Mouse (Mus musculus): Measurements from ENCODE around the gene Gcgr. TPM values are rescaled to one million over a fixed set of nuclear protein-coding genes. Genes with fewer than 3 reads are reported as not detected.

Gene Gcgr
- total and polyA plus RNA-seq, 3 experiments: 0.09 to 0.20 (median 0.13) TPM

- in situ Hi-C loops (cut with MboI; ENCODE audit: low pct_ligation_motif_present, low pct_unique_long_range_greater_than_20kb, low sequenced_read_pairs) (loop anchor here (5.0 kb wide), 1 partner anchor 73 kb away; no protein-coding TSS in a partner anchor), dilution Hi-C loops (cut with MboI; ENCODE audit: extremely low pct_ligation_motif_present, extremely low pct_unique_long_range_greater_than_20kb, low sequenced_read_pairs) (no loop called here)
- H3K27ac ChIP-seq (ENCODE audit: insufficient read depth, low read depth): no peak overlapping the region
- H3K79me2 ChIP-seq (replicated peaks; ENCODE audit: control insufficient read depth, extremely low read depth, insufficient read depth, poor library complexity, severe bottlenecking): peaks cover 29% of the 10 kb centered on the region
- TF ChIP-seq ZKSCAN1 (IDR thresholded peaks at IDR 0.05; ENCODE audit: borderline replicate concordance, low read depth, low read length): no peak
- TF ChIP-seq USF2 (conservative IDR thresholded peaks at IDR 0.05; ENCODE audit: low read depth, low read length): no peak
- TF ChIP-seq SMC3 (IDR thresholded peaks at IDR 0.05; ENCODE audit: low read depth, low read length): peak; percentile 67
- peak; percentile 49; the same call in 1 of the 2 replicates for TF ChIP-seq IRF4 (IDR thresholded peaks at IDR 0.05; ENCODE audit: low read depth, low read length)
- no peak for TF ChIP-seq GABPA (IDR thresholded peaks at IDR 0.05; ENCODE audit: insufficient replicate concordance, low read depth, low read length)
- TF ChIP-seq POLR2A (IDR thresholded peaks at IDR 0.05; ENCODE audit: low read depth, low read length): peak; percentile 45; the same call in 1 of the 2 replicates
- no peak for TF ChIP-seq RCOR1 (conservative IDR thresholded peaks at IDR 0.05; ENCODE audit: low read depth, low read length)
- no peak for TF ChIP-seq MAFK (IDR thresholded peaks at IDR 0.05; ENCODE audit: insufficient replicate concordance, low read length)
- 0 out of 2 replicates have a peak, but pooled peaks have one; percentile 13 for TF ChIP-seq TCF12 (IDR thresholded peaks at IDR 0.05; ENCODE audit: low read depth, low read length)
- TF ChIP-seq MYC (IDR thresholded peaks at IDR 0.05; ENCODE audit: low read depth, low read length): no peak
- TF ChIP-seq POLR2AphosphoS2 (IDR thresholded peaks at IDR 0.05; ENCODE audit: low read depth, low read length): no peak
- TF ChIP-seq PAX5 (IDR thresholded peaks at IDR 0.05; ENCODE audit: low read length): no peak
- TF ChIP-seq MXI1 (IDR thresholded peaks at IDR 0.05; ENCODE audit: low read depth, low read length): no peak
- no peak for TF ChIP-seq E2F4 (IDR thresholded peaks at IDR 0.05; ENCODE audit: insufficient replicate concordance, low read depth, low read length)
- TF ChIP-seq JUND (conservative IDR thresholded peaks at IDR 0.05; ENCODE audit: low read depth, low read length): no peak; the same call in 1 of the 2 replicates
- no peak for TF ChIP-seq ZNF384 (IDR thresholded peaks at IDR 0.05; ENCODE audit: low read depth, low read length)
- TF ChIP-seq HCFC1 (IDR thresholded peaks at IDR 0.05; ENCODE audit: low read depth, low read length): 0 out of 2 replicates have a peak, but pooled peaks have one; percentile 31
- peak; percentile 94 to 99 for TF ChIP-seq CTCF (conservative IDR thresholded peaks at IDR 0.05 in 1 of 2, IDR thresholded peaks at IDR 0.05 in 1 of 2; ENCODE audit: low read depth in 2 of 2, low read length in 2 of 2)
- TF ChIP-seq MEF2A (IDR thresholded peaks at IDR 0.05; ENCODE audit: borderline replicate concordance, low read depth, low read length): no peak; the same call in 1 of the 2 replicates
- no peak for TF ChIP-seq CHD2 (IDR thresholded peaks at IDR 0.05; ENCODE audit: low read length)
- TF ChIP-seq NRF1 (IDR thresholded peaks at IDR 0.05; ENCODE audit: low read depth, low read length): no peak
- TF ChIP-seq MAZ (IDR thresholded peaks at IDR 0.05; ENCODE audit: low read depth, low read length): 0 out of 2 replicates have a peak, but pooled peaks have one; percentile 72
- TF ChIP-seq UBTF (IDR thresholded peaks at IDR 0.05; ENCODE audit: low read depth, low read length): no peak
- TF ChIP-seq SIN3A (IDR thresholded peaks at IDR 0.05; ENCODE audit: low read length): peak; percentile 66
- no peak for TF ChIP-seq EP300 (IDR thresholded peaks at IDR 0.05; ENCODE audit: low read length)
- TF ChIP-seq NELFE (IDR thresholded peaks at IDR 0.05; ENCODE audit: low read depth, low read length): no peak; the same call in 1 of the 2 replicates
- no peak for TF ChIP-seq MAX (IDR thresholded peaks at IDR 0.05; ENCODE audit: low read length)
- no peak for TF ChIP-seq CHD1 (IDR thresholded peaks at IDR 0.05; ENCODE audit: low read depth, low read length)
- no peak for TF ChIP-seq KAT2A (IDR thresholded peaks at IDR 0.05; ENCODE audit: insufficient replicate concordance, low read length)
- no peak for TF ChIP-seq ETS1 (conservative IDR thresholded peaks at IDR 0.05; ENCODE audit: low read depth, low read length)
- TF ChIP-seq ELF1 (IDR thresholded peaks at IDR 0.05; ENCODE audit: low read depth, low read length): peak; percentile 53
- TF ChIP-seq ZC3H11A (IDR thresholded peaks at IDR 0.05; ENCODE audit: low read depth, low read length): peak; percentile 39; the same call in 1 of the 2 replicates
- 0 out of 2 replicates have a peak, but pooled peaks have one; percentile 11 for TF ChIP-seq BHLHE40 (IDR thresholded peaks at IDR 0.05; ENCODE audit: low read depth, low read length)
- TF ChIP-seq ZMIZ1 (IDR thresholded peaks at IDR 0.05; ENCODE audit: low read depth, low read length): peak; percentile 8; the same call in 1 of the 2 replicates
- TF ChIP-seq JUN (IDR thresholded peaks at IDR 0.05; ENCODE audit: insufficient read depth, low read depth, low read length): no peak
- no peak for TF ChIP-seq TBP (conservative IDR thresholded peaks at IDR 0.05; ENCODE audit: low read depth, low read length)
- TF ChIP-seq USF1 (IDR thresholded peaks at IDR 0.05; ENCODE audit: low read depth, low read length): no peak
- peak; percentile 89 for TF ChIP-seq RAD21 (IDR thresholded peaks at IDR 0.05; ENCODE audit: low read depth, low read length)
- no peaks in the 10 kb centered on the region for H3K9me3 ChIP-seq (replicated peaks; ENCODE audit: low read length)
- no peaks in the 10 kb centered on the region for H3K27me3 ChIP-seq (replicated peaks)
- peaks cover 37 to 63% of the 10 kb centered on the region in 2 experiments for H3K36me3 ChIP-seq (replicated peaks in 1 of 2; ENCODE audit: control insufficient read depth in 1 of 2, insufficient read depth in 1 of 2, low read length in 1 of 2)
- no peak overlapping the region for H3K4me2 ChIP-seq (ENCODE audit: insufficient read depth, low read depth, poor library complexity, severe bottlenecking)
- no peak overlapping the region for H3K9ac ChIP-seq (ENCODE audit: insufficient read depth, low read depth)
- peak; percentile 91 for DNase-seq (ENCODE audit: extremely low read depth)
- no peak overlapping the region for H3K4me3 ChIP-seq (replicated peaks in 1 of 3; ENCODE audit: low read depth in 2 of 3, low read length in 2 of 3, poor library complexity in 1 of 3)
- peaks cover 21 to 54% of the 10 kb centered on the region in 2 experiments for H3K4me1 ChIP-seq (ENCODE audit: control insufficient read depth in 1 of 2, insufficient read depth in 2 of 2)
Measured at GRCm38 (mm10) chr11:120489054-120489761, 41.3 kb upstream of the Gcgr start.
